Comparison of ENCODE assay signal across 8 mouse cellular contexts in genomic region chr9:57147205-57148143, GRCm38 (mm10). TPM values are rescaled to one million over a fixed set of nuclear protein-coding genes. Genes with fewer than 3 reads are reported as not detected.
DNase-seq lines count a peak whose midpoint lies in the region; ATAC-seq and TF ChIP-seq lines count a peak whose summit lies in the region.

No protein-coding gene starts in this region.

- WGBS in embryonic facial prominence, embryonic 11.5 days = 8% methylated on average over 19 of the region's 19 CpGs
- WGBS in hindbrain, embryonic 14.5 days = 7% methylated on average over 19 of the region's 19 CpGs

- DNase-seq in gastrocnemius, adult 2 months = peak; percentile 25
- no peak for DNase-seq in gastrocnemius, postnatal 10 days
- peak; percentile 15 for DNase-seq in embryonic facial prominence, embryonic 11.5 days (ENCODE audit: low spot score)
- peak; percentile 29 for DNase-seq in hindbrain, embryonic 14.5 days (ENCODE audit: low spot score)
- no peak for DNase-seq in urinary bladder, postnatal 25 days (ENCODE audit: low spot score)
- no peak for DNase-seq in left cerebral cortex, adult 11 months (ENCODE audit: low spot score)

- H3K36me3 ChIP-seq in ES-Bruce4 (ENCODE audit: control insufficient read depth, insufficient read depth, low read length, poor library complexity, severe bottlenecking) = no peaks in the 10 kb centered on the region
- no peaks in the 10 kb centered on the region for H3K36me3 ChIP-seq in embryonic facial prominence, embryonic 11.5 days (replicated peaks; ENCODE audit: control insufficient read depth, insufficient read depth, low read depth, low read length)
- H3K36me3 ChIP-seq in hindbrain, embryonic 14.5 days (replicated peaks; ENCODE audit: control insufficient read depth, insufficient read depth) = peaks cover 21% of the 10 kb centered on the region

- H3K27ac ChIP-seq in gastrocnemius, adult 2 months = peak overlapping the region; percentile 91
- H3K27ac ChIP-seq in ES-Bruce4 (ENCODE audit: insufficient read depth, low read length) = no peak overlapping the region
- H3K27ac ChIP-seq in embryonic facial prominence, embryonic 11.5 days (replicated peaks; ENCODE audit: low read depth, low read length) = no peak overlapping the region
- peak overlapping the region; percentile 87 for H3K27ac ChIP-seq in hindbrain, embryonic 14.5 days

- H3K9ac ChIP-seq in ES-Bruce4 (ENCODE audit: low read depth, poor library complexity, severe bottlenecking) = peak overlapping the region; percentile 71
- peak overlapping the region; percentile 61 for H3K9ac ChIP-seq in embryonic facial prominence, embryonic 11.5 days (replicated peaks; ENCODE audit: low read length)
- H3K9ac ChIP-seq in hindbrain, embryonic 14.5 days = peak overlapping the region; percentile 55

- H3K9me3 ChIP-seq in ES-Bruce4 (replicated peaks; ENCODE audit: control insufficient read depth, insufficient read depth, low read length, poor library complexity, severe bottlenecking) = no peaks in the 10 kb centered on the region
- H3K9me3 ChIP-seq in embryonic facial prominence, embryonic 11.5 days (replicated peaks; ENCODE audit: control insufficient read depth, low read length) = no peaks in the 10 kb centered on the region
- H3K9me3 ChIP-seq in hindbrain, embryonic 14.5 days (ENCODE audit: control insufficient read depth, low read length) = no peaks in the 10 kb centered on the region

- ATAC-seq in embryonic facial prominence, embryonic 11.5 days (replicated peaks; ENCODE audit: insufficient number of reproducible peaks, low FRiP score, low TSS enrichment, low read depth) = peak; percentile 27; the same call in 1 of the 2 replicates
- ATAC-seq in hindbrain, embryonic 14.5 days (ENCODE audit: low FRiP score) = peak; percentile 52
- 0 out of 2 replicates have a peak, but pooled peaks have one; percentile 14 for ATAC-seq in megakaryocyte-erythroid progenitor cell, adult 5-6 weeks (replicated peaks; ENCODE audit: low FRiP score, low TSS enrichment, poor library complexity, severe bottlenecking)

- TF ChIP-seq POLR2A in ES-Bruce4 (IDR thresholded peaks at IDR 0.05; ENCODE audit: insufficient read depth, low read length) = no peak

- TF ChIP-seq CTCF in gastrocnemius, adult 2 months (IDR thresholded peaks at IDR 0.05) = no peak
- no peak for TF ChIP-seq CTCF in ES-Bruce4 (IDR thresholded peaks at IDR 0.05; ENCODE audit: low read depth, low read length)

- no peaks in the 10 kb centered on the region for H3K4me1 ChIP-seq in ES-Bruce4 (ENCODE audit: control insufficient read depth, insufficient read depth, low read length)
- no peaks in the 10 kb centered on the region for H3K4me1 ChIP-seq in embryonic facial prominence, embryonic 11.5 days (ENCODE audit: control insufficient read depth, insufficient read depth, low read length)
- peaks cover 18% of the 10 kb centered on the region for H3K4me1 ChIP-seq in hindbrain, embryonic 14.5 days (replicated peaks; ENCODE audit: control insufficient read depth, insufficient read depth, low read length)

- intact Hi-C loops in gastrocnemius, adult 2 months (cut with DNase I) = no loop called here

- H3K4me2 ChIP-seq in embryonic facial prominence, embryonic 11.5 days (ENCODE audit: low read depth, low read length) = peak overlapping the region; percentile 75
- H3K4me2 ChIP-seq in hindbrain, embryonic 14.5 days (replicated peaks) = peak overlapping the region; percentile 61

- no peaks in the 10 kb centered on the region for H3K27me3 ChIP-seq in ES-Bruce4 (ENCODE audit: control insufficient read depth, insufficient read depth, low read length, poor library complexity, severe bottlenecking)
- no peaks in the 10 kb centered on the region for H3K27me3 ChIP-seq in embryonic facial prominence, embryonic 11.5 days (ENCODE audit: control insufficient read depth, insufficient read depth, low read length)
- H3K27me3 ChIP-seq in hindbrain, embryonic 14.5 days (ENCODE audit: control insufficient read depth, insufficient read depth, low read length) = no peaks in the 10 kb centered on the region

- H3K4me3 ChIP-seq in gastrocnemius, adult 2 months = peak overlapping the region; percentile 78
- H3K4me3 ChIP-seq in ES-Bruce4 (ENCODE audit: low read depth, low read length) = peak overlapping the region; percentile 91
- H3K4me3 ChIP-seq in embryonic facial prominence, embryonic 11.5 days (ENCODE audit: low read depth, low read length) = peak overlapping the region; percentile 40
- H3K4me3 ChIP-seq in hindbrain, embryonic 14.5 days (replicated peaks; ENCODE audit: low read length) = peak overlapping the region; percentile 45

- TF ChIP-seq EP300 in ES-Bruce4 (IDR thresholded peaks at IDR 0.05; ENCODE audit: insufficient read depth, low read depth, low read length) = no peak

RNA-seq across cellular contexts. Expression of gene Neil1, which starts 0.6 kb away (rescaled TPM):
- 1 to 10 TPM; 4.8 to 7.3 TPM for total RNA-seq in gastrocnemius, adult 2 months (2021)
- 1 to 10 TPM; 4.3 to 4.7 TPM for total RNA-seq in gastrocnemius, postnatal 10 days (2021)
- polyA plus RNA-seq in ES-Bruce4 (2011; ENCODE audit: insufficient read depth, insufficient read length, low read depth, missing spikeins) = 7.9 and 10.4 TPM in 2 replicates
- polyA plus RNA-seq in embryonic facial prominence, embryonic 11.5 days (2014; fragmentation: Nextera tagmentation; extraction: Ambion mirVana) = 4.3 and 5.8 TPM in 2 replicates
- polyA plus RNA-seq in hindbrain, embryonic 14.5 days (2014; fragmentation: Nextera tagmentation; extraction: Ambion mirVana) = 6.1 and 7.4 TPM in 2 replicates
- total RNA-seq in megakaryocyte-erythroid progenitor cell, adult 5-6 weeks (2014; fragmentation: Nextera tagmentation) = 12.2 and 12.5 TPM in 2 replicates
- 2.8 and 3.5 TPM in 2 replicates for total RNA-seq in megakaryocyte-erythroid progenitor cell, adult 5-6 weeks (2017)

RNA-seq across cellular contexts. Expression of gene Commd4, which starts 10.7 kb away (rescaled TPM):
- 10 to 100 TPM; 26.3 to 27.1 TPM for total RNA-seq in gastrocnemius, adult 2 months (2021)
- 10 to 100 TPM; 30.4 to 30.6 TPM for total RNA-seq in gastrocnemius, postnatal 10 days (2021)
- 56.8 and 64.1 TPM in 2 replicates for polyA plus RNA-seq in ES-Bruce4 (2011; ENCODE audit: insufficient read depth, insufficient read length, low read depth, missing spikeins)
- polyA plus RNA-seq in embryonic facial prominence, embryonic 11.5 days (2014; fragmentation: Nextera tagmentation; extraction: Ambion mirVana) = 70.8 and 78.2 TPM in 2 replicates
- polyA plus RNA-seq in hindbrain, embryonic 14.5 days (2014; fragmentation: Nextera tagmentation; extraction: Ambion mirVana) = 132 and 138 TPM in 2 replicates
- 103 and 234 TPM in 2 replicates for total RNA-seq in megakaryocyte-erythroid progenitor cell, adult 5-6 weeks (2014; fragmentation: Nextera tagmentation)
- 159 and 165 TPM in 2 replicates for total RNA-seq in megakaryocyte-erythroid progenitor cell, adult 5-6 weeks (2017)

RNA-seq across cellular contexts. Expression of gene Man2c1, which starts 17.0 kb away (rescaled TPM):
- total RNA-seq in gastrocnemius, adult 2 months (2021) = 10 to 100 TPM; 30.9 to 35.6 TPM
- 10 to 100 TPM; 48.9 to 61.6 TPM for total RNA-seq in gastrocnemius, postnatal 10 days (2021)
- polyA plus RNA-seq in ES-Bruce4 (2011; ENCODE audit: insufficient read depth, insufficient read length, low read depth, missing spikeins) = 79.9 and 86.8 TPM in 2 replicates
- 14.4 and 15.4 TPM in 2 replicates for polyA plus RNA-seq in embryonic facial prominence, embryonic 11.5 days (2014; fragmentation: Nextera tagmentation; extraction: Ambion mirVana)
- 44.3 and 47.9 TPM in 2 replicates for polyA plus RNA-seq in hindbrain, embryonic 14.5 days (2014; fragmentation: Nextera tagmentation; extraction: Ambion mirVana)
- 83.6 and 95.2 TPM in 2 replicates for total RNA-seq in megakaryocyte-erythroid progenitor cell, adult 5-6 weeks (2014; fragmentation: Nextera tagmentation)
- 38.8 and 64.8 TPM in 2 replicates for total RNA-seq in megakaryocyte-erythroid progenitor cell, adult 5-6 weeks (2017)

Comparison
In these comparisons a context has a peak if more than half of its experiments do, and no peak if none do; other contexts are left out.
1. DNase-seq: peak in gastrocnemius, adult 2 months (single experiment), embryonic facial prominence, embryonic 11.5 days (single experiment) and hindbrain, embryonic 14.5 days (single experiment); none in gastrocnemius, postnatal 10 days (single experiment), urinary bladder, postnatal 25 days (single experiment) and left cerebral cortex, adult 11 months (single experiment).
2. H3K27ac ChIP-seq: peak in gastrocnemius, adult 2 months (single experiment) and hindbrain, embryonic 14.5 days (single experiment); none in ES-Bruce4 (single experiment) and embryonic facial prominence, embryonic 11.5 days (single experiment).
3. H3K4me3 ChIP-seq: peak in every context shown above with its lines; median percentile 91 in ES-Bruce4; 78 in gastrocnemius, adult 2 months; 45 in hindbrain, embryonic 14.5 days; 40 in embryonic facial prominence, embryonic 11.5 days.
4. Peak in every context shown above with its lines, with median percentiles within 50 percentile points of each other: H3K9ac ChIP-seq and ATAC-seq.